Mouse (Mus musculus) neutrophil, adult 59 days (primary cell): ENCODE results near the gene Wasf1. TPM values are rescaled to one million over a fixed set of nuclear protein-coding genes. Genes with fewer than 3 reads are reported as not detected.

Experiments
- total RNA-seq, 2 experiments: library from RNA; stranded (reverse); gene quantifications; 1 replicate in 1 of 2; 2 replicates in 1 of 2; pipeline ENCODE4 v1.2.4; 2023

Gene Wasf1
- not detected for total RNA-seq

GRCm38 (mm10) chr10:40882831-40883643, at the start of gene Wasf1, which contains the start of gene Cdc40:
TSS of gene Wasf1 (plus strand) at chr10:40883475.
TSS of gene Cdc40 (minus strand) at chr10:40883311.

Other genes starting within 250 kb of the Wasf1 start
- not detected for gene Mettl24, start 200.2 kb upstream of the Wasf1 start, total RNA-seq
- 10 to 100 TPM; 42.5 to 48.6 TPM for gene Cdc40, start 164 bp upstream of the Wasf1 start, total RNA-seq
- not detected for gene Gpr6, start 188.8 kb downstream of the Wasf1 start, total RNA-seq